Mouse (Mus musculus) intestine, embryonic 14.5 days (tissue): ENCODE data around the gene Itpkb. TPM values are rescaled to one million over a fixed set of nuclear protein-coding genes. Genes with fewer than 3 reads are reported as not detected.

ENCODE experiments used
- ATAC-seq: fragments of 200-750 bp; cut with Nextera tagmentation; replicated peaks from 2 replicates; pipeline ENCODE4 v1.8.0; 2017; ENCODE audit warnings: low read depth, moderate number of reproducible peaks, moderate TSS enrichment, moderate library complexity; ENCODE audit not compliant: low FRiP score, low TSS enrichment
- DNase-seq: peaks from one replicate; pipeline ENCODE4 v3.0.0-alpha.2; 2018; ENCODE audit warnings: low spot score
- H3K27ac ChIP-seq: fragments of 300-500 bp; sonication (generic); 2 replicates; pipeline ENCODE4 v1.5.1; 2014; ENCODE audit warnings: low read depth, mild to moderate bottlenecking, control low read depth
- H3K27me3 ChIP-seq: fragments of 300-500 bp; sonication (generic); replicated peaks from 2 replicates; pipeline ENCODE4 v1.6.1; 2014; ENCODE audit warnings: low read length, control low read depth; ENCODE audit not compliant: control insufficient read depth, insufficient read depth
- H3K36me3 ChIP-seq: fragments of 300-500 bp; sonication (generic); 2 replicates; pipeline ENCODE4 v1.6.1; 2014; ENCODE audit warnings: low read length, control low read depth; ENCODE audit not compliant: control insufficient read depth, insufficient read depth
- H3K4me1 ChIP-seq: fragments of 300-500 bp; sonication (generic); replicated peaks from 2 replicates; pipeline ENCODE4 v1.6.1; 2014; ENCODE audit warnings: low read length, control low read depth, mixed read lengths; ENCODE audit not compliant: control insufficient read depth, insufficient read depth
- H3K4me2 ChIP-seq: fragments of 300-500 bp; sonication (generic); 2 replicates; pipeline ENCODE4 v1.6.1; 2014; ENCODE audit warnings: low read length
- H3K4me3 ChIP-seq: fragments of 300-500 bp; sonication (generic); 2 replicates; pipeline ENCODE4 v1.5.1; 2014; ENCODE audit warnings: low read depth, low read length, control low read depth, mixed read lengths
- H3K9ac ChIP-seq: fragments of 300-500 bp; sonication (generic); 2 replicates; pipeline ENCODE4 v1.6.1; 2014; ENCODE audit warnings: mild to moderate bottlenecking, low read length
- H3K9me3 ChIP-seq: fragments of 300-500 bp; sonication (generic); 2 replicates; pipeline ENCODE4 v1.6.1; 2016; ENCODE audit warnings: low read length, control low read depth; ENCODE audit not compliant: control insufficient read depth
- WGBS: fragments of 180-500 bp; shearing (Covaris S2); extraction: QIAGEN DNeasy Blood & Tissue Kit; methylation state at CpG from one replicate; pipeline ENCODE4 v1.1.7; 2014; 5-methylcytosine and 5-hydroxymethylcytosine counted together
- polyA plus RNA-seq: library from polyadenylated mRNA; unstranded; fragments of >200 nt; fragmentation: Nextera tagmentation; extraction: Ambion mirVana; gene quantifications from 2 replicates; pipeline ENCODE4 v1.2.1, GENCODE M21; 2014

The Itpkb gene
- polyA plus RNA-seq, 1 experiment from 2014 or later: 6.7 TPM

DNA sequence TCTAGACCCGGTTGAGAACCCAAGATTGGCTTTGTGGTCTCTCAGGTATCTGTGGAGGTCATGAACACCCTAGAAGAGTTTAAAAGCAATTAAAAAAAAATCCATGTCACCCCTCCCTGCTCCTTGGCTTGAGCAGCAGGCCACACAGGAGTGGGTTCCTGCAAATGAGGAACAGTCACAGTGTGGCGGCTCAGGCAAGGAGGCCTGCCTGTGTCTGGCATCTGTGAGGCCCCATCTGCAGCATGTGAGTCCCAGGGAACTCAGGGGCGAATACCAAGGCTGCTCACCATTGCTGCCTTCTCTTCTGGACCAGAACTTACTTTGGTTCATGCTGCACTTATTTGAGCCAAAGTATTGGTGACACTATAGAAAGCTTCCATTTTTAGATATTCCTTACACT, 49.3 kb downstream of the Itpkb start:
- DNase-seq: no peak
- H3K9ac ChIP-seq: no peak overlapping the region
- 73% methylated on average over 3 of the region's 3 CpGs for WGBS
- H3K4me1 ChIP-seq: peaks cover 28% of the 10 kb centered on the region
- H3K4me3 ChIP-seq: no peak overlapping the region
- no peaks in the 10 kb centered on the region for H3K27me3 ChIP-seq
- no peaks in the 10 kb centered on the region for H3K9me3 ChIP-seq
- no peak for ATAC-seq
- H3K36me3 ChIP-seq: no peaks in the 10 kb centered on the region
- H3K4me2 ChIP-seq: no peak overlapping the region
- no peak overlapping the region for H3K27ac ChIP-seq

DNA sequence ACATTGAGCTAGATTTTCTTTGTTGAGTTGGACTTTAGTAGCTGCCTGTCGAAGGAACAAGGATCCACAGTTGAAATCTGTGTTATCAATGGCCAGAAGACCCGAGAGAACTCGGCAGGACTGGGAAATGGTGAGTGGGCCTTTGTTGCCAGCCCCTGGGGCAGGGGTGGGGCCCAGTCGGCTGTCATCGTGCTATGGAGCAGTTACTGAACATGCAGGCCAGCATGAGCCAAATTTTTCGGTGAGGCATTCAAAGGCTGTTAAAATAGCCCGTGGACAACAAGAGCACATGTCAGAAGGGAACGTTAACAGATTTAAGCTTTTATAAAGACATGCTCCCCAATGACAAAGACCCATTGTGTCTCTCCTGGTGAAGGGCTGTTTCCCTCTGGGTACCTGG, 52.1 kb downstream of the Itpkb start:
- Histone ChIP-seq H3K4me2 (no peak overlapping the region), H3K4me1 (peaks cover 18% of the 10 kb centered on the region), H3K9me3 (no peaks in the 10 kb centered on the region), H3K27me3 (no peaks in the 10 kb centered on the region), H3K27ac (no peak overlapping the region), H3K9ac (no peak overlapping the region), H3K36me3 (no peaks in the 10 kb centered on the region), H3K4me3 (no peak overlapping the region)
- ATAC-seq (no peak), DNase-seq (no peak)
- 59% methylated on average over 8 of the region's 8 CpGs for WGBS

DNA sequence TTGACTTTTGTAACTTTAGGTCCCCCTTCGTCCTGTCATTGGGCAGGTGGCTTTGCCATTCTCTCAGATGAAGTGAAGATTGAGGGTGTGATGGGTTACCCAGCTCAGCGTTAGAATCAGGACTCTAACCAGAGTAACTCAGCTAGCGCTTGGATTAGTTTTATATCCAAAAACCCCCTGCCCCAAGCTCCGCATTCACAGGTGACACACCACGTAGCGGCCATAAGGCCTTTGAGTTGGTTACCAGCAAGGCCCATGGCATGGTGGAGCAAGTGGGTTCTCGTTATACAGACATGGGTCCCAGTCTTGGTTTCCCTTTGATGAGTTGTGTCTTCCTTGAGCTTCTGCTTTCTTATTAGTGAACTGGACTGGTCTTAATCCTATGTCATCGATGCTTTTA, 53.6 kb downstream of the Itpkb start:
- H3K4me2 ChIP-seq: no peak overlapping the region
- no peak overlapping the region for H3K4me3 ChIP-seq
- 95% methylated on average over 8 of the region's 8 CpGs for WGBS
- no peaks in the 10 kb centered on the region for H3K27me3 ChIP-seq
- ATAC-seq: no peak
- peaks cover 27% of the 10 kb centered on the region for H3K4me1 ChIP-seq
- H3K36me3 ChIP-seq: no peaks in the 10 kb centered on the region
- H3K9ac ChIP-seq: no peak overlapping the region
- no peaks in the 10 kb centered on the region for H3K9me3 ChIP-seq
- no peak for DNase-seq
- no peak overlapping the region for H3K27ac ChIP-seq

DNA sequence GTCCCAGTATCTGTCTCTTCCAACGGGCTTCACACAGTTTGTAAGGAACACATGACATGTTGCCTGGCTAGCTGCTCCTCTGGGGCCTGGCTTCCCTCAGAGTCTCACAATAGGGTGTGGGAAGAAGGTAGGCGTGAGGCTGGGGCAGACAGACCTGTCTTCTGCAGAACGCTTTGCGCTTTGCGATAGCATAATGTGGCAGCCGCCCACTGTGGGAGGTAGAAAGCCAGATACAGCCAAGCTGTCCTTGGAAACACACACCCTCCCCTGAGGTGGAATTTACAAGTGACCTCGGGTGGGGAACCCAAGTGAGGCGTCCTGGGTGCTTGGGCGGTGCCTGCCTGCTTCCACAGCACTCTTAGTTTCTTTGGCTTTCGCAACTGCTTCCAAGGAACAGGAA, 54.2 kb downstream of the Itpkb start:
- DNase-seq (no peak), ATAC-seq (no peak)
- Histone ChIP-seq H3K4me3 (no peak overlapping the region), H3K9me3 (no peaks in the 10 kb centered on the region), H3K4me2 (no peak overlapping the region), H3K27me3 (no peaks in the 10 kb centered on the region), H3K36me3 (no peaks in the 10 kb centered on the region), H3K27ac (no peak overlapping the region), H3K4me1 (peaks cover 27% of the 10 kb centered on the region), H3K9ac (no peak overlapping the region)
- 41% methylated on average over 10 of the region's 10 CpGs for WGBS

DNA sequence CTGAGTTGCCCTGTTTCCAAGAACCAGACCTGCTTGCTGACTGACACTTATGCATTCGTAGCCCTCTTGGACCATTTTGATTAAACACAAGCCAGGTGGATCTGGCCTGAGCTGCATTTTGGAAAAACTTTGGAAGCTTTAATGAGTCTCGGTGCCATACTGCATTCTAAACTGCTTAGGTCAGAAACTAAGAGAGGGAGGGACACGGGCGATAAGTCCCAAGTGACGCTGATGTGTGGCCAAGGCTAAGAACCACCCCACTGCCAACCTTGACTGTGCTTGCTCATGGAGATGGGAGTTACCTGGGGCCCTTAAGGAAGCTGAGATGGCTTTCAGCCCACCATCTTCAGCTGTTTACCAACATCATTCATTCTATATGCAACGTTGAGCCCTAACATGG, 55.0 kb downstream of the Itpkb start:
- H3K4me1 ChIP-seq: peaks cover 27% of the 10 kb centered on the region
- DNase-seq: no peak
- H3K36me3 ChIP-seq: no peaks in the 10 kb centered on the region
- H3K9ac ChIP-seq: no peak overlapping the region
- no peak overlapping the region for H3K27ac ChIP-seq
- 80% methylated on average over 6 of the region's 6 CpGs for WGBS
- H3K27me3 ChIP-seq: no peaks in the 10 kb centered on the region
- H3K9me3 ChIP-seq: no peaks in the 10 kb centered on the region
- H3K4me3 ChIP-seq: no peak overlapping the region
- ATAC-seq: no peak
- H3K4me2 ChIP-seq: no peak overlapping the region

DNA sequence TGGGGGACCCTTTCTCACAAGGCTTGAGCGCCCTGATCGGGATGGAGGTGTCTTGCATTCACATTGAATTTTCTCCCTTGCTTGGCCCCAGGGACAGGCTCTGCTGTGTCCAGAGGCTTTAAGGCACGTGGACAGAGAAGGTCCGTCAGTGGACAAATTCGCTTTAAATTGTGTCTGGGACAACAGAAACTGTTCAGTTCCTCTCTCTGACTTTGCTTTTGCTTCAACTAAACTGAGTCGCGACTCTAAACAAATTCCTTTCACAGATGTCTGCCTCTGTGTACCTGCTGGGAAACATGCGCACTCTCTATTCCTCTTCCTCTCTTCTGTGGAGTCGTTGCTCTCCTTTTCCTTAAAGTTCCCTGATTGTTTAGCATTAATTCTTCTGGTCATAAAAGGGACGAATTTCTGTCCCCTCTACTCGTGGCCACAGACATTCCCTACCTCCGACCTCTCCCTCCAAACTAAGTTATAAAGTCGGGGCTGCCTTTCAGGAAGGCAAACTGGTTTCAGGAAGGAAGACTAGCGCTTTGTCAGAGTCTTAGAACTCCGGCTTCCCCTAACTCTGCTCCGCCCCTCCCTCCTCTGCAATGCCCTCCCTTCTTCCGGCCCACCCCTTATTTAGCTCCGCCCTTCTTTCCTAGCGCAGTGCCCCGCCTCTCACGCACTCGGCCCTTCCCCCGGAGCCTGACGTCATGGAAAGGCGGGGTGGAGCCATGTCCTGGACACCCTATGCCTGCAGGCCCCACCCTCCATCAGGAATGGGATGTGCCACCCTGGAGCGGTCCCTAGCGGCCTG, 56.9 kb downstream of the Itpkb start:
- Histone ChIP-seq H3K36me3 (no peaks in the 10 kb centered on the region), H3K4me3 (peak overlapping the region; percentile 37), H3K9me3 (no peaks in the 10 kb centered on the region), H3K4me1 (peaks cover 33% of the 10 kb centered on the region), H3K27ac (peak overlapping the region; percentile 87), H3K9ac (peak overlapping the region; percentile 54), H3K4me2 (peak overlapping the region; percentile 82), H3K27me3 (no peaks in the 10 kb centered on the region)
- ATAC-seq: peak; percentile 97
- DNase-seq: peak; percentile 100
- WGBS: 2% methylated on average over 27 of the region's 27 CpGs

DNA sequence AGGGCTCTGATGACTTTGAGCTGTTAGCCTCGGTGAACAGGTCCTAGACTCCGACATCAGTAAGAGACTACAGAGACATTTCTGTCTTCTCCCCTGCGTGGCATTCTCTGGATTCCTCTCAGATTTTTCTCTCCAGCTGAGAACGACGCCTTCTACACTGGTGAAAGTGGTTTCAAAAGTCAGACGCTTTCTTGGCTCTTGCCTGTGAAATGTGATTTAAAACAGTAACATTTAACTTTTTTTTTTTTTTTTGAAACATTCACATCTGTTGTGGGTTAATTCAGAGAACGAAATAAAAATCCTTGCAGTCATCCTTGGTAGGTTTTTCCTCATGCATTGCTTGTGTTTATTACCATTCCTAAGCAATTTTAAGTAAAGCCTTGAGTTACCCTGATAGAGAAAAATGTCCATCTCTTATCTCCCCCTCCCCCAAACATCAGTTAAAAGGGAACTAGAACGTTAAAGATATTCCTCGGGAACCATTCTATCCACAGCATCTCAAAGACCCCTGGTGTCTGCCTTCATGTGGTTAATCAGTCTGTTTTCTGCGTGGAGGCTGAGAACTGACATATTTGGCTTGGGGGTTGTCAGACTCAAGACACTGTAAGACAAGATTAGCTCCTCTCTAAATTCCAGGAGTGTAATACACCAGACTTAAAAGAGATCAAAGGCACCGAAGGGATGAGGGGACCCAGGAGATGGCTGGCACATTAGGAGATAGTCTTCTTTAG, 57.6 kb downstream of the Itpkb start:
- no peaks in the 10 kb centered on the region for H3K27me3 ChIP-seq
- no peak for DNase-seq
- ATAC-seq: no peak
- WGBS: 14% methylated on average over 11 of the region's 11 CpGs
- peak overlapping the region; percentile 31 for H3K4me3 ChIP-seq
- peaks cover 33% of the 10 kb centered on the region for H3K4me1 ChIP-seq
- H3K9me3 ChIP-seq: no peaks in the 10 kb centered on the region
- H3K9ac ChIP-seq: peak overlapping the region; percentile 34; the same call in 1 of the 2 replicates
- peak overlapping the region; percentile 87 for H3K27ac ChIP-seq
- no peaks in the 10 kb centered on the region for H3K36me3 ChIP-seq
- peak overlapping the region; percentile 82 for H3K4me2 ChIP-seq

DNA sequence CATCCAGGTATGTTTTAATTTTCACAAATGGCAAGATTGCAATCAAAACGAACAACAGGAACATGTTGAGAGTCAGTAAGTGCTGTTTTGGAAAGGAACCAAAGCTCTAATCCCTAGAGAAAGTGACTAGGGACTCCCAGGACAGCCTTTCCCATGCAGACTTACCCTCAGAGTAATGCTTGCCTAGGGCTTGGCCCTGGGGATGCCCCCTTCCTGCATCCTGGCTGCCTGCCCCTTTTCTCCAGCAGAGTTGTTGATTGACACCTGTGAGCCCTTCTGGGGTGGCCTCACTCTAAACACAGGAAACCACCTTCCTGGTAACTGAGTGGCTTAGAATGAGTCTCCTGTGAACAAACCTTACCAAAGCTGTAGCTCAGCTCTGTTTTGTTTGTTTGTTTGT, 58.2 kb downstream of the Itpkb start:
- peaks cover 33% of the 10 kb centered on the region for H3K4me1 ChIP-seq
- H3K9me3 ChIP-seq: no peaks in the 10 kb centered on the region
- 42% methylated on average over 1 of the region's 1 CpGs for WGBS
- peak overlapping the region; percentile 87; the same call in 1 of the 2 replicates for H3K27ac ChIP-seq
- H3K27me3 ChIP-seq: no peaks in the 10 kb centered on the region
- no peak overlapping the region for H3K9ac ChIP-seq
- H3K36me3 ChIP-seq: no peaks in the 10 kb centered on the region
- H3K4me3 ChIP-seq: no peak overlapping the region
- no peak overlapping the region for H3K4me2 ChIP-seq
- ATAC-seq: no peak
- no peak for DNase-seq
